Mouse (Mus musculus) retina, embryonic 14.5 days (tissue): ENCODE results near the gene Ptgs1.
A peak's percentile ranks its signal among the peaks of the same experiment; 100 is the strongest.

ENCODE experiments used
- DNase-seq: peaks from one replicate; pipeline ENCODE4 v3.0.0-alpha.2; 2015; ENCODE audit warnings: low spot score

Gene Ptgs1

DNA sequence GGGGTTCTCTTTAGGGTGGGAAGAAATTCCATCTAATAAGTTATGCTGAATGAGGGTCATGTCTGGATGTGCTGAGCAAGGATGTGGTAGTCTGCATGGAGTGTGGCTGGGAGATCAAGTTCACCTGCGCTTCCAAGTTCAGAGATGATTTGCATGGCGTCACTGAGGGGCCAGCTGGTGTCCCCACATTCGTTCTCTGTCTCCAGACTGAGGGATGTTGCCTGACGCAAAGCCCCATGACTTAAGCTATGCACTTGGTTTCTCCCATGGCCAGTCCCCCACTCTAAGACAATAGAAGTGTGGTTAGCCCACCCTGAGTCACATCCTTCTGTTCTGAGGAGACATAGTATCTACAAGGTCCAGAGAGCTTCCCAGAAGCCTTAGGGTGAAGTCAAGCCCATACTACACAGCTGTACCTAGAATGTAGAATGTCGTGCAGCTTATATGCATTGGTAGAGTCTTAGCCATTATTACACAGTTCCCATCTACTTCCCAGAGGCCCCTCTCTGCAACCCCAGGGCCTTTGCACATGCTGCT is 15.0 kb upstream of the Ptgs1 start:
- DNase-seq, result no peak

DNA sequence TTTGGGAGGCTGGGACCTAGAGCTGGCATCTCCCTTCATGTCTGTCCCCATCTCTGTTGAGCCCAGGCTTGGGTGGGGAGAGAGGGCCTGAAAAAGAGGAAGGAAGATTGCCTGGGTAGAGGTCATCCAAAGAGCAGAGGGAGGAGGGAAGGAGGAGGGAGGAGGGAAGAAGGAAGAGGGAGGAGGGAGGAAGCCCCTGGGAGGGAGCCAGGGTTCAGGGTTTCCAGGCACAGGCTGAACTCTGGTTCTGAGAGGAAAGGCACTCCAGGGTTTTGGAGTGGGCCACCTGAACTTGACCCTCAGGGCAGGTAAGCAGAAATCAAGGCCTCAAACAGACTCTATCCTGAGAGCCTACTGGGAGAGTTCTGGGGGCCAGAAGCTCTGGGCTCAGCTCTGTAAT is 13.7 kb upstream of the Ptgs1 start:
- no peak for DNase-seq

DNA sequence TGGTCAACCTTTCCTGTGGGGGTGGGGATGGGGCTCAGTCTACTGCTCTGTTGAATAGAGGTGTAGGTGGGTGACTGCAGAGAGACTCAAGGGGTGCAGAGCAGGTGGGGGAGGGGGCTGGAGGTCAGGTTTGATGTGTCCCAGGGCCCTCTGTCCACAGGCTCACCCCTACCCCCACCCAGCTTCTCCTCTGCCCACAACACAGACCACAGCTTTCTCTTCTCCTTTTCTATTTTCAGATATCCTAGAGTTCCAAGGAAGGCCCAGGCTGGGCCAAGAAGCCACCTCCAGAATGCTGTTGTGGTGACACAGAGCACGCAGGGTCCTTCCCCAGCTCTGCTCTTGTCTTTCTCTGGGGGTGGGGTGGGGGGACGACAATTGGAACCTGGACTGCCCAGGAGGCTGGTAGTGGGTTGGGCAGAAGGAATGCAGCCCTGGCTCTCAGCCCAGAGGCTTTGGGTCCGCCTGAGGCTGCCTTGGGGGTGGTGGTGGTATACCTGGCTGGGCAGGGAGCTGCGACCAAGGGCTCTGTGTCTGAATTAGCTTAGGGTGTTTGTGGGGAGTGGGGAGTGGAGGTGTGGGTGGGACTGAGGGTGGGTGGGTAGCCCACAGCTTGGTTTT is 13.2 kb upstream of the Ptgs1 start:
- DNase-seq, result no peak

DNA sequence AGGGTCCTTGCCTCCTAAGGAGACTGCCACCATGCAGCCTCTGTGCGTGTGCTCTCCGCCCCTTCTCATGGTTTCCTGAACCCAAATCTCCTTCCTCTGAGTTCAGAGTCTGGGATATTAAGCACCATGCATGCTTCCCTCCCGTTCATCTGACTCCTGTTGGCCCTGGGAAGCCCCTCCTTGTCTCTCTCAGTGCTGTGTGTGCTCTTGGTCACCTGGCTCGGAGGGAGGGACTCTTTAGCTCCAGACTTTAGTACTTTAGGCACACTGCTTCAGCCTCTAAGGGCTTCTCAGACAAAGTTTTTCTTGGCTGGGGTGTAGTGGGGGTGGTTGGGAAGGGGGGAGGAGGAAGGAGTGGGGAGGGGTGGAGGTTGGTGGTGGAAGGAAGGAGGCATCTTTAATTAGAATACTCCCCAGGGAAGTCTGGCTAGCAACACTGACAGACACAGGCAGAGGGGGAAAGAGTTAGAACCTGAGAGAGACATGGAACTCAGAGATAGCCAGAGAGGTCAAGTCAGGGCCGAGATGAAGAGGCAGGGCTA is 12.5 kb upstream of the Ptgs1 start:
- DNase-seq, result no peak

DNA sequence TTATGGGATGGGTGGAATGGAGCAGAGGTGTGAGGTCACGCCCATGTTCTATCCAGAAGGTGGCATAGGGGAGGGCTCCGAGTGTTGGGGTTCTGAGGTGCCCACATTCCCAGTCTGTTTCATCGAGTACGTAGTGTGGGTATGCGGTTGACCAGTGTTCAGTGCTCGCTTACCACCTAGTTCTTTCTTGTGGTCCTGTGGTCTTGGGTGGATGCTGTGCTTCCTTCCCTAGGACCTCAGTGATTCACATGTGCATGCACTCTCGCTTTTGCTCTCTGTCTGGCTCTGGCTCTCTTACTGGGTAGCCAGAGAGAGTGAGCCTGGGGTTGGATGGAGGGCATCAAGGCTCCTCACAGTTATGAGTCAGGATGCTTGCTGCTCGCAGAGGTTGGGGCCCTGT is 10.1 kb upstream of the Ptgs1 start:
- DNase-seq, result no peak

DNA sequence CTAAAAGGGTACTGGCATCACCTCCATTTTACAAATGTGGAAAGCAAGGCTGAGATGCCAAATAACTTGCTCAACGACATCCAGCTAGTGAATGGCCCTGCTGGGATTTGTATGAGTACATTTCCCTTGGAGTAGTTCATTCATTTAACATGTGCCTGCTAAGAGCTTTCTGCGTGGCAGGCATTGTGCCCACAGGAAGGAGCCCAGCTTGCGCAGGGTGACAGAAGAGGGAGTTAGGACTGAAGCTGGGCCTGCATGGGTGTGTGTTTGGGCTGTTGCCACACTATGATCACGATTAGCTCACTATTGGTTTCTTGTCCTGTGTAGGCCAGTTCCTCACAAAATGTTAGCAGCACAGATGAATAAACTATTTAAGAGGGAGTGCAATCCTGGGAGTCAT is 9.3 kb upstream of the Ptgs1 start:
- no peak for DNase-seq

DNA sequence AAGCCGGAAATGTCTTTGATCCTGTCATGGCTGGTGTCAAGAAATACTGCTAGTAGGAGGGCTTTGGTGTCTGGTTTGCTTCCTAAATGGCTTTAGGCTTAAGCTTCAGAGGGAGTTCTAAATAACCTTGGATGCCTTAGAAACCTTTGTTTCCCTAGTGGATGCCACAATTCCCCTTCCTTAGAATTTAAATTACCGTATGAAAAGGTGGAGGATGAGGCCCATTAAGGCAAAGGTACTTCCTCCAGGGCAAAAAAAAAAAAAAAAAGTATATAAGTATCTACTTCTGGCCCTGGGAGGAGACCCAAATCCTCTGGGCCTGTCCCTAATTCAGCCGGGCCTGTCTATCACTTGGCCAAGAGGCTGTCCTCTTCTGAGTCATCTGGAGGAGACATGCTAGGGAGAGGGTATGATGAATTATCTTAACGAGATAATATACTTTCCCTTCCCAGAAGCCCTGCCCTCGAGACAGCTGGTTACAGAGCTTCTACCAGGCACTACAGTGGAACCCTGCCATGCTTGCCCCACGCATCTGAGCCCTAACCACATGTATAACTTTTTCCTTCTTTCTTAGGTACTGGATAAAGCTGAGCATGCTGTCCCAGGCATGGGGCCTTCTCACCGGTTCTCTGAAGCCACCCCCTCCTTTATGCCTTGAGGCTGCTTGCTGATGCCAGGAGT is 7.9 kb upstream of the Ptgs1 start:
- DNase-seq, result no peak

DNA sequence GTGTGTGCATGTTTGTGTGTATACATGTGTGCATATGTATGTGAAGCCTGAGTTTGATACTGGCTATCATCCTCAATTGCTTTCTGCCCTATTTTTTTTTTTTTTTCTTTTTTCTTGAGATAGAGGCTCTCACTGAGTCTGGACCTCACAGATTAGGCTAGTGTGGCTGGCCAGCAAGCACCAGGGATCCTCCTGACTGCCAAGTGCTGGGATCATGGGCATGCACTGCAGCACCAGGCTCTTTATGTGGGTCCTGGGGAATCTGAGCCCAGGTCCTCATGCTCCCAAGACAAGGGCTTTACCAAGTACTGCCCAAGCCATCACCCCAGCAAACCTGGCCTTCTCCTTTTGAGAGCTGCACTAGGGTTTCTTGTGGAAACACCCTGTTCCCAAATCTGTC is 6.8 kb upstream of the Ptgs1 start:
- no peak for DNase-seq

DNA sequence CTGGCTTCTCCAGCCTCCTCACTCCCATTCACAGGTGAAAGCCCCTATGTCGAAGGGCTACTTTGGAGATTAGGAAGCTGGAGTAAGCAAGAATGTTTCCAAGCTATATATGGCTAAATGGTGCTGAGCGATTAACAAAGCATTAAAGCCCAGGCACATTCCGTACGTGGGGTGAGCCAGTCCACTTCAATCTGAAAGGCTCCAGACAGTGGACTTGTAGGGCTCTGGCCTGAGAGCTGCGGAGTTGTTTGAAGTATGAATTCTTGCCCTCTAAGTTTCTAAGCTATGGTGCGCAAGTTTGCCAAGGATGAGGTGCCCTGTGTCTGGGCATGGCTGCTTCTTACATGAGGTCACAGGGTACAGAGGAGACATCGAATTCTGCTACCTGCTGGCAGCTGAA is 6.1 kb upstream of the Ptgs1 start:
- DNase-seq, result no peak

DNA sequence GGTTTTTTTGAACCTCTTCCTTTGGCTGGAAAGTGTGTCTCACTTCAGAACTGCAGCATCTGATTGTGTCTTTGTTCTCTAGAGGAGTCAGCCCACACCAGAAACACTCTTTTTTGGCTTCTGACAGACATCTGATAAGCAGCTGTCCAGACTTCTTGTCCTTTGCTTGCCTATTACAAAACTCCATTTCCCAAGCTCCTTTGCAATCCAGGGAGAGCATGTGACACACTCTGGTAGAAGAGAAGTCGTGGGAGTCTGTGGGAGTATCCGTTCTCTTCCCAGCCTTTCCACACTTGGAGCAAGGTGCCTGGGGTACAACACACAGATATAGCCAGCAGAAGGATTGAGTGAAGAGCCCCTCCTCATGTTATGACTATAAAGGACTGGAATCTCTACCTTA is 5.6 kb upstream of the Ptgs1 start:
- DNase-seq, result no peak

DNA sequence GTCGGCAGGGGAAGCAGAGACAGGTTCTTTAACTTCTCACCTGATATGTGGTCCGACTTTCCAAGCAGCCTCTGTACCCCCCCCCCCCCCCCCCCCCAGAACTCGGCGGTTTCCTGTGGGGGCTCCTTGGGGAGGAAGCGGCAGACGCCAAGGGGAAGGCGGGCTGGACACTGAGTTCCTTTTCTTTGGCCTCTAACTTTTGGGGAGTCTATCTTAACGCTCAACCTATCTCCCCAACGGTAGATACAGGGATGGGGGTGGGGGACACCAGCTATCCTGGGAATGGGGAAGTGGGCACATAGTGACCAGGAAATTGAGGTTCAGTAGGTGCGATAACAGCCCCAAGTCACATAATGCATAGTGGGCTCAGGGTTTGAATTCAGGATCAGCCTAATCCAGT is 741 bp downstream of the Ptgs1 start:
- DNase-seq, result no peak

DNA sequence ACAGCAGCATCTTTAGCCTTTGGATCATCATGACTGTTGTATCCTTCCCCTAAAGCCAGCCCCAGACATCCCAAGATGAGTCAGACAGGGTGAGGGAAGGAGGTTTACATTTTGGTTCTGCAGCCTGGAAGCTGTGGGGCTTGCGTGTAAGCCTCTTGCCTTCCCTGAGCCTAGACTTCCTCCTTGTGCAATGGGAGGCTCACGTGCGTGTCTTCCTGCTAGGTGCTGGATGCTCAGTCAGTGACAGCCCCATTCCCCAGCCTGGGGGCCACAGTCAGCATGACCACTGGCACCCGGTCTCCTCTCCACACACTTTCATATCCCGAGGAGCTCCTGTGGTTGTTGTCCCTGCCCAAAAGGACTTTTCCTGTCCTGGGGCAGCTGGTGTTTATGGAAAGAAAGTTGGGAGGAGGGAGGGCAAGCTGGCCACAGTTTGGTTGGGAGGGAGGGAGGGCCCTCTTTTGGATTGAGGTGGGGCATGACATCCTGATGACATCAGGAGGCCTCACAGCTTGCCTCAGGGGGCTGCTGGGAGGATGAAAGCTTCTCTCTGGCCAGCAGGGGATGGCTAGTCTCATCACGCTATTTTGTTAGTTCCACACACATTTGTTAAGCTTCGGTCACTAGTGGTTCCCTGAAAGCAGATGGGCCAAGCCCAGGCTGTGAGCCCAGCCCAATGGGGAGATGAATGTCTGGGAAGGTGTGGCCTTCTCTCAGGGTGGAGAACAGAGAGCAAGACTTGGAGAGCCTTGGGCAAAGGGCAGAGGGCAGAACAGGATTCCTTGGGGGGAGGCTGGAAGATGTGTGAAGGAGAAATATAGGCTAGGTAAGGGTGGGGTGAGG is 4.5 kb downstream of the Ptgs1 start:
- no peak for DNase-seq

DNA sequence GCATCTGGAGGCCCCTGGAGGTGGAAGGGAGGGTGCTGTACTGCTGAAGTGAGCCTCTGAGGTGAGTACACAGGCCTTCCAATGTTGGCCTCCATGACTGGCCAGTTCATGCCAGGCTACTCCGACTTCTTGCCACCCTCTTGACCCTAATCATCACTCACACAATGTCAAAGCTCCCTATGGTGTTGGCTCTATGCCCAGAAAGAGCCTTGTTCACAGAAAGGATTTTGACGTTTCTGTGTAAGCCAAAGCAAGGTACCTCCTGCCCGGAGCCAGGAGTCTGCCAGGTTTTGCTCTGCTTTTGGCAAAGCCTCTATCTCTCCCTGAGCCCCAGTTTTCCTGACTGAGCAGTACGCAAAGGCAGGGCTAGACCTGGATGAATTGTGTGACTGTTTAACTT is 5.7 kb downstream of the Ptgs1 start:
- DNase-seq, result no peak

DNA sequence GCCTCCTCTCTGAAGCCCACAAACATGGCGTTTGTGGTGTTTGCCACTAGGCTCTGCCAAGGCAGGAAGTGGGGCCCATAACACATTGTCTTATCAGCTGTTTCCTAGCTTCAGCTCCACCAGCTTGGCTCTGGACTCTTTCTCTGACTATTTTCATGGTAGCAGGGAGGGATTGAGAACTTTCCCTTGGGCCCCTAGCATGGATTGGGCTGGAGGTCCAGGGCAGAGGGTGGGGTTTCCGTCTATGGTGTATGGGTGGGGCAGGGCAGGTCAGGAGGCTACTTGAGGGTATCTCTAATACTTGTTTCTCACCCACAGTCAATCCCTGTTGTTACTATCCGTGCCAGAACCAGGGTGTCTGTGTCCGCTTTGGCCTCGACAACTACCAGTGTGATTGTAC is 6.7 kb downstream of the Ptgs1 start:
- no peak for DNase-seq

DNA sequence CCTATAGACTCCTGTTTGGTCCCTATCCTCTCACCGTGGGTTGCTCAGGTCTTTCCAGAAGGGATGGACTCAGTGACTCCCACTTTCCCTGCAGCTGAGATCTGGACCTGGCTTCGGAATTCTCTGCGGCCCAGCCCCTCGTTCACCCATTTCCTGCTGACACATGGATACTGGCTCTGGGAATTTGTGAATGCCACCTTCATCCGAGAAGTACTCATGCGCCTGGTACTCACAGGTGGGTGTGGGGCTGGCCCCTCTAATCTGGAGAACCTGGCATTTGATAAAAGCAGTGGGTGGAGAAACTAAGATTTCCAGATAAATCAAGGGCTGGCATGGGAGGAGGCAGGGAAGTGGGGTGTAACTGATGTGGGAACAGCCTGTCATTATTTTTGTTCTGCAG is 7.3 kb downstream of the Ptgs1 start:
- no peak for DNase-seq

DNA sequence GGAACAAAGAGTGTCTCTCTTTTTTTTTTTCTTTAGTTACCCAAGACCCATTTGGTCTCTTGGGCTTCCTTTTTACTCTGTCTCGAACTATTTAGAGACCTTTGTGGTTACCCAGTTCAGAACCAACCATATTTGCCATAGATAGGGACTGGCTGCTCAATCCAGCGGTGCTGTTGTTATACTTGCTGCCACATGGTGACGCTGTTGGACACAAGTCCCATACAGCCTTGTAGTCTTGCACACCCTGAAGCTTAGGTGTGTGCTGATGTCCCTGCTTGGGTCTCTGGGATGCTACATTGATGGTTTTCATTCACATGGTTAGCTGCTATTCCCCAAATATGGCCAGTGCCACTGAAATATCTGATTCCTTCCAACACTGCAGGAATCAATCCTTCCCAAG is 8.2 kb downstream of the Ptgs1 start:
- no peak for DNase-seq

DNA sequence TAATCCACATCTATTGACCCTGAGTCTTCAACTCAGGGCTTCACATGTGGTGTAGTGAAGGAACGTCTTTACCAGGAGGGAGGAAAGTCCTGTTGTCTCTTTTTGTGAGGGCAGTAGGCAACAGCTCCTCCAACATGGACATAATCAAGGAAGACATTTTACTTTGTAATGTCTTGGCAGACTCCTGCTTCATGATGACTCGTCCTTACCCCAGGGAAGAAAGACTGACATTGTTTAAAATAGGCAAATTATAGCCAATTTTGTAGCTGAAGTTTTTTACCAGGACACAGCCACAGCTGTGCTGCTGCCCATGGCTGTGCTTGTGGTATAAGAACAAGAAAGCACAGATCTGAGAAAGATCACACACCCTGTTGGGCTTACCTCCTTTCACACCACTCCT is 8.7 kb downstream of the Ptgs1 start:
- DNase-seq, result no peak

DNA sequence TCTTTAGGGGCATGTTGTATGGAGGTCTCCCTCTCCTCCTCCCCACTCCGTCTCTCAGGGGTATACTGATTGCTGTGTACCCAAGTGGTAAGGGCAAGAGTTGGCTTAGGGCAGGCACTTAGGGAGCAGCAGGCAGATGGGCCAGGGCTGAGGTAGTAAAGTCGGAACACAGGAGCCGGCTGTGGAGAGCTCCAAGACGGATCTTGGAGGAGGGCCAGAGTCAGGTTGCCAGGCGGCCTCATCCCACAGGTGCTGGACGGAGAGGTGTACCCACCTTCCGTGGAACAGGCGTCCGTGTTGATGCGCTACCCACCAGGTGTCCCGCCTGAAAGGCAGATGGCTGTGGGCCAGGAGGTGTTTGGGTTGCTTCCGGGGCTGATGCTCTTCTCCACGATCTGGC is 12.3 kb downstream of the Ptgs1 start:
- no peak for DNase-seq

DNA sequence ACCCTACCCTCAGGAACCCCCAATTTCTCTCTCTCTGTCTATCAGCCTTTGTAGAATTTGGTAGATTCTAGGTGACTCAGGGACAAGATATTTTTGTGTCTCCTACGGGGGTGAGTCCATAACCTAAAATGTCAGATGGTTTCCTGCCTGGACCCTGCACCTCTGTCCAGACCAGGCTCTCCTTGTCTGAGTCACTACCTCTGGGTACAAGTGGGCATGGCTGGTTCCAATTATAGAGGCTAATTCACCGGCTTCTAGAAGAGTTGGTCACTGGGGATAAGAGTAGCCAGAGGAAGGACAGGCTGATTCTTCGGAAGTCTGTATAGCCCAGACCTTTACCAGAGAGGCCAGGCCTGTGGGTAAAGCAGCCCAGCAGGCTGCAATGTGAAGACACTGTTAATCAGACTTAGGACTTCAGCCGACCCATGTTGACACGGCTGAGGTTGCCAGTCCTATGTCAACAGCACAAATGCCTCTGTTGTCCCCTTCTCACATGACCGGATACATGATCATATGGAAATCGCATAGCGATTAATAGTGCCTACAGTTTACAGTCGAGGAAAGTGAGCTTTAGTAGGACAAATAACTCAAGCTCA is 13.2 kb downstream of the Ptgs1 start:
- no peak for DNase-seq

DNA sequence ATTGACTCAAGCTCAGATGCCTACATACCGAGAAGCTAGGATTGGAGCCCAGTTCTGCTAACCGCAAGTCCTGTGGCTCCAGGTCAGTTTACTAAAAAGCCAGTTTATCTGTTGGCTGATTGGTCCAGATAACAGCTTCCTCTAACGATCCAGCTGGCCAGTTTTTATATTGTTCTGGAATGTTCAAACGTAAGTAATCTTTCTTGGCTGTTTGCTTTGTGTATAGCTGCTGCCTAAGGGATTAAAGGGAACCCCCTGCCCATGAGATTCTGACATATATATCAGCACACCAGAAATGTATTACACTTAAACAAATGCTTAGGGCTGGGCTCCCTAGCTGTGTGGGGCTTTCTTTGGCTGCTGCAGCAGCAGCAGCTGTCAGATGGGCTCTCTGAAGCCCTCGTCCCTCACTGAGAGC is 13.7 kb downstream of the Ptgs1 start:
- DNase-seq, result peak; percentile 44

DNA sequence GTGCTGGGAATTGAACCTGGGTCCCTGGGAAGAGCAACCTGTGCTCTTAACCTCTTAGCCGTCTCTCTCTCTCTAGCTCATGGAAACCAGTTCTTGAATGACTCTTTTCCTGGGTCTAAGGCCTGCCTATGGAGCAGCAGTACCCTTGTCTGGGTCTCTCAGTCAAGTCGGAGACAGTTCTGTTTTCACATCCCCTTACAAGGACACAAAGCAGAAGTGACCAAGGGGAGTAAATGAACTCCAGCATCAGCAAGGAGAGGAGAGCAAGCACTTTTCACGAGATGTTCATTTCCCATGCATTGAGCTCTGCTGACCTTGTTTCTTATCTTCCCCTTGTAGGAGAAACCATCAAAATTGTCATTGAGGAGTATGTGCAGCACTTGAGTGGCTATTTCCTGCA is 14.5 kb downstream of the Ptgs1 start:
- no peak for DNase-seq

DNA sequence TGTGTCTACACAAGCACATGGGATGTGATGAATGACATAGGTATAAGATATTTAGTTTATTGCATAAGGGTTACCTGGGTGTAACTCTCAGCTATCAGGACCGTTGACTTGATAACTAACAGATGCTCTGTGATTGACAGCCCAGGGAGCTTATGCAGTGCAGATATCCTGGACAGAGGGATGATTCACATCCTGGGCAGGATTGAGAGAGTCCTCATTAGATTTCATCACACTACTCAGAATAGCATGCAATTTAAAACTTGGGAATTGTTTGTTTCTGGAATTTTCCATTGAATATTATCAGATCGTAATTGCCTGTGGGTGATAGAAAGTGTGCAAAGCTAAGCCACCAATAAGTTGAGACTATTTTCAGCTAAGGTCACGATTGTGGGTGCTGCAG is 17.7 kb downstream of the Ptgs1 start:
- no peak for DNase-seq
